Mouse (Mus musculus): ENCODE measurements at regions not wholly inside any gene's neighbourhood (a gene's known extent, or its start where the extent isn't known, plus 50 kb on each side); places are given as distances from the start of the nearest gene placed in this dataset.

DNA sequence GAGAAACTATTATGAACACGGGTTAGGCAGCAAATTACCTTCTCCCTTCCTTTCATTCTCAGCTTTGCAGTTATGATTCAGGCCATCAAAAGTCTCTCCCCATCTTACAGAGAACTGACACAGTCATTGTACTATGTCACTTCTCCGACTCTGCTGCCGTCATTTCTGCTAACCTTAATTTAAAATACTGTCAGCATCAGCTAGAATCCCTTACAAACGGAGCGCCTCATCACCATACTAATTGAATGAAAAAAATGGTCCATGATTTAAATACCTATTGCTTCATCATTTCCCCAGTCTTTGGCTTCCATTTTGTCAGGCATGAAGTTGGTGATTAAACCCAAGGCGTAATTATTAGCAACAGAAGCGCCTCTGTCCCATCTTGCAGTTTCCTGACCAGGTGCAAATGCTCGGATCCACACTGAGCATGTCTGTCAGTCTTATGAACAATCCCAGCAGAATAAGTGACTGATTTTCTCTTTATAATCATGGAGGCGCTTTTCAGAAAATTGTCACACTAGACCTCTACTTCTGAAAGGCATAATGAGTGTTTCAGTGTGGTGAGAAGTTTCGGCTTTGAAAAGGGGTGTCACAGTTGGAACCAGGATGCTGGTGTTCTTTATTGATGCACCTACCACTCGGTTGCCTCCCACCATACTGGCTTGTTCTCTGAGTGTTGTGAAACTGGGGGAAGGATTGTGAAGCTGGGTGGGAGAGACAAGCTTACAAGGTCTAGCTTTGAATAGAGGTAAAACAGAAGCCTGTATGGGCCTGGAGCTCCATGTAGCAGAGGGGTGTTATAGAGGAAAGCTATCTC, 52.4 kb upstream of the Npy start:
- DNase-seq (ENCODE audit: low read depth, low spot score): no peak

Measured in R1 (cell line).